In genomic region chr3:101601003-101601525, GRCm38 (mm10) we compare ENCODE assay signal across 8 mouse cellular contexts. TPM values are rescaled to one million over a fixed set of nuclear protein-coding genes. Genes with fewer than 3 reads are reported as not detected.
DNase-seq lines count a peak whose midpoint lies in the region; ATAC-seq and TF ChIP-seq lines count a peak whose summit lies in the region.

No protein-coding gene starts in this region.

- H3K27me3 ChIP-seq in forebrain, embryonic 11.5 days (ENCODE audit: control insufficient read depth, insufficient read depth, low read length), result no peaks in the 10 kb centered on the region
- no peaks in the 10 kb centered on the region for H3K27me3 ChIP-seq in limb, embryonic 12.5 days
- H3K27me3 ChIP-seq in small intestine, adult 2 months (ENCODE audit: control insufficient read depth, insufficient read depth, low read length), result no peaks in the 10 kb centered on the region

- H3K4me2 ChIP-seq in forebrain, embryonic 11.5 days (ENCODE audit: low read depth, low read length, severe bottlenecking), result peak overlapping the region; percentile 22; the same call in 1 of the 2 replicates
- H3K4me2 ChIP-seq in limb, embryonic 12.5 days, result peak overlapping the region; percentile 78

- H3K9me3 ChIP-seq in forebrain, embryonic 11.5 days (ENCODE audit: control insufficient read depth, low read length), result no peaks in the 10 kb centered on the region
- H3K9me3 ChIP-seq in limb, embryonic 12.5 days, result no peaks in the 10 kb centered on the region

- no peak for ATAC-seq in forebrain, embryonic 11.5 days (replicated peaks; ENCODE audit: low FRiP score)
- ATAC-seq in limb, embryonic 12.5 days (ENCODE audit: insufficient number of reproducible peaks, insufficient read depth, low FRiP score, low TSS enrichment, low read depth), result no peak
- no peak for ATAC-seq in megakaryocyte-erythroid progenitor cell, adult 5-6 weeks (replicated peaks; ENCODE audit: low FRiP score, low TSS enrichment, poor library complexity, severe bottlenecking)

- intact Hi-C loops in left cerebral cortex, adult 2 months (cut with DNase I), result loop anchor here (5.0 kb wide), 1 partner anchor 94 kb away; no protein-coding TSS in a partner anchor
- intact Hi-C loops in left cerebral cortex, postnatal 4 days (cut with DNase I), result loop anchor here (5.0 kb wide), 1 partner anchor 206 kb away; no protein-coding TSS in a partner anchor

- peak overlapping the region; percentile 83 for H3K4me3 ChIP-seq in left cerebral cortex, adult 2 months
- H3K4me3 ChIP-seq in forebrain, embryonic 11.5 days (ENCODE audit: low read depth, low read length), result no peak overlapping the region
- no peak overlapping the region for H3K4me3 ChIP-seq in limb, embryonic 12.5 days (replicated peaks)
- peak overlapping the region; percentile 60 for H3K4me3 ChIP-seq in small intestine, adult 2 months (ENCODE audit: low read depth, low read length)

- 61% methylated on average over 8 of the region's 8 CpGs for WGBS in forebrain, embryonic 11.5 days
- WGBS in limb, embryonic 12.5 days, result 56% methylated on average over 8 of the region's 8 CpGs
- WGBS in small intestine, adult 2 months, result 27% methylated on average over 8 of the region's 8 CpGs

- TF ChIP-seq POLR2A in small intestine, adult 2 months (IDR thresholded peaks at IDR 0.05; ENCODE audit: low read depth, low read length), result no peak

- H3K4me1 ChIP-seq in forebrain, embryonic 11.5 days (replicated peaks; ENCODE audit: control insufficient read depth, insufficient read depth, low read length), result peaks cover 32% of the 10 kb centered on the region
- peaks cover 79% of the 10 kb centered on the region for H3K4me1 ChIP-seq in limb, embryonic 12.5 days (replicated peaks)
- peaks cover 27% of the 10 kb centered on the region; the same call in 1 of the 2 replicates for H3K4me1 ChIP-seq in small intestine, adult 2 months (ENCODE audit: control insufficient read depth, insufficient read depth, insufficient read length, low read length)

- H3K36me3 ChIP-seq in forebrain, embryonic 11.5 days (ENCODE audit: control insufficient read depth, insufficient read depth, low read length), result no peaks in the 10 kb centered on the region
- no peaks in the 10 kb centered on the region for H3K36me3 ChIP-seq in limb, embryonic 12.5 days
- H3K36me3 ChIP-seq in small intestine, adult 2 months (ENCODE audit: control insufficient read depth, insufficient read depth, low read length), result peaks cover 34% of the 10 kb centered on the region

- no peak for DNase-seq in left cerebral cortex, adult 2 months (ENCODE audit: extremely low spot score in 1 of 2, low spot score in 2 of 2)
- no peak for DNase-seq in left cerebral cortex, postnatal 4 days
- DNase-seq in forebrain, embryonic 11.5 days (ENCODE audit: low spot score), result no peak
- no peak for DNase-seq in layer of hippocampus, adult 18-20 months (ENCODE audit: low spot score in 2 of 2)
- DNase-seq in frontal cortex, postnatal 14 days (ENCODE audit: low spot score in 2 of 2), result no peak

- no peak overlapping the region for H3K9ac ChIP-seq in forebrain, embryonic 11.5 days (ENCODE audit: low read length)
- H3K9ac ChIP-seq in limb, embryonic 12.5 days (replicated peaks), result no peak overlapping the region

- no peak for TF ChIP-seq CTCF in left cerebral cortex, adult 2 months (IDR thresholded peaks at IDR 0.05)
- TF ChIP-seq CTCF in small intestine, adult 2 months (IDR thresholded peaks at IDR 0.05; ENCODE audit: extremely low read depth, insufficient read length, insufficient replicate concordance, low read depth, low read length), result no peak

- 0 out of 2 replicates have a peak overlapping the region, but pooled peaks have one; percentile 28 for H3K27ac ChIP-seq in left cerebral cortex, adult 2 months
- no peak overlapping the region for H3K27ac ChIP-seq in forebrain, embryonic 11.5 days (ENCODE audit: low read depth, low read length)
- peak overlapping the region; percentile 23; the same call in 1 of the 2 replicates for H3K27ac ChIP-seq in limb, embryonic 12.5 days
- peak overlapping the region; percentile 83 for H3K27ac ChIP-seq in small intestine, adult 2 months (ENCODE audit: insufficient read depth, low read depth, low read length)

RNA-seq across cellular contexts. Expression of gene Atp1a1, which starts 3.4 kb away (rescaled TPM):
- total RNA-seq in left cerebral cortex, adult 2 months (2021), result 1,000 to 10,000 TPM; 1,018 to 1,116 TPM
- 100 to 1,000 TPM; 205 to 223 TPM for total RNA-seq in left cerebral cortex, postnatal 4 days (2021)
- 121 and 122 TPM in 2 replicates for polyA plus RNA-seq in forebrain, embryonic 11.5 days (2014; fragmentation: Nextera tagmentation; extraction: Ambion mirVana)
- polyA plus RNA-seq in limb, embryonic 12.5 days (2016; fragmentation: Nextera tagmentation; extraction: Ambion mirVana), result 57.1 and 67.6 TPM in 2 replicates
- 458 and 1,132 TPM in 2 replicates for polyA plus RNA-seq in small intestine, adult 2 months (2012; rRNA removed)
- total RNA-seq in layer of hippocampus, adult 18-20 months (2021), result 100 to 1,000 TPM; 518 to 527 TPM
- 105 TPM in 2 replicates for total RNA-seq in megakaryocyte-erythroid progenitor cell, adult 5-6 weeks (2014; fragmentation: Nextera tagmentation)
- total RNA-seq in megakaryocyte-erythroid progenitor cell, adult 5-6 weeks (2017), result 120 and 168 TPM in 2 replicates

Comparison
In these comparisons a context has a peak if more than half of its experiments do, and no peak if none do; other contexts are left out.
1. H3K4me3 ChIP-seq: peak in left cerebral cortex, adult 2 months (single experiment) and small intestine, adult 2 months (single experiment); none in forebrain, embryonic 11.5 days (single experiment) and limb, embryonic 12.5 days (single experiment).